Mouse (Mus musculus) right cerebral cortex, postnatal 14 days (tissue): ENCODE measurements around the gene Olfr157.
"Not testable (repeated sequence)": the region's sequence is repeated elsewhere in the genome, so short reads cannot be mapped to it uniquely, and the experiment has no call there.

Experiments
- DNase-seq: peaks from one replicate; pipeline ENCODE4 v3.0.0; 2022

The Olfr157 gene

DNA sequence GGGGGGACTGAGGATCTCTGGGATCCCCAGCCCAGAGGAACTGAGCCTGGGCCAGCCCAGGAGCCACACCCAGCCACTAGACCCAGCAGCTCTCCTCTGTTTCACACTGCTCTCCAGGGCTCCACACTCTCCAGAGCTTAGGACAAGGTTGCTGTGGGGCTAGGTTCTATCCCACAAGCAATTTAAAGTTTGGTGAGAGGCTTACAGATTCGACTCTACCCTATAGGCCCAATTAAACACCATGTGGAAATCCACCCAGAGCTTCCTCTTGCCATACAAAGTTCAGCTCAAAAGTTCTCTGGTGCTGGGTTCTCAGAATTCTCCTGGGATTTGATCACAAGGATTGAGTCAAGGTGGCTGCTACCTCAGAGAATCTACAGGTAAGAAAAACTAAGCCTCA, at the start of gene Olfr157:
Gene Olfr157, minus strand, starts transcription at position 101 of the 400 bp plus-strand sequence.
- no peak for DNase-seq

DNA sequence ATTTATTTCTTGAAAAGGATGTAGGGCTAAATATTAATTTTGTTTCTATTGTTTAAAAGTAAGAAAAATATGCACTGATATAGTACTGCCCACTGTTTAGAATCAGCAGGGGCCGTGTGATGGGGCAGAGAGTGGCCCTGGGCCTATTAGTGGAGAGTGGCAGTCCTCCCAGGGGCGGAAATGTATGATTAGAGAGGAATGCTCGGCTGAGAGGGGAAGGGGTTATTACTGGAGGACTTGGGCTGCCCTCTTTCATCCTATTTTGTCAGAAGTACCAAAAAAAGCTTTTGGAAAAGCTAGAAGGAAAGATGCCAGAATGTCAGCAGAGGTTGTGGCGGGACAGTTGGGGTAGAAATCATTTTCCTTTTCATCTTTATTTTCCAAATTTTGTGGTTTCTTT, 44.2 kb upstream of the Olfr157 start:
- DNase-seq: no peak

DNA sequence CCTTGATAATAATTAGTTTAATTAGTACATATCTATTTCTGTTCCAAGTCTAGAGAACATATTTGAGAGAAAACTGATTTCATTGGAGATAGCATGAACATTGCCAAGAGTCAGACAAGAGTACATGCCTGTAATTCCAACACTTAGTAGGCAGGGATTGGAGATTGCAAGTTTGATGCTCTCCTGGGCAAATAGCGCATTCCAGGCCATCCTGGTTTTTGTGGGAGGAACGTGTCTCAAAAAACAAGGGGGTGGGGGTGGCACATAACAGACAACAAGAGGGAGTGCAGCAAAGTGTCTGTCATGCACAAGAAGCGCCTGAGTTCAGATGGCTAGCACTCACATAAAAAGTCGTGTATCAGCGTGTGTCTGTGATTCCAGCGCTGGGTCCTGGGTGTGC, 39.6 kb upstream of the Olfr157 start:
- DNase-seq: no peak

DNA sequence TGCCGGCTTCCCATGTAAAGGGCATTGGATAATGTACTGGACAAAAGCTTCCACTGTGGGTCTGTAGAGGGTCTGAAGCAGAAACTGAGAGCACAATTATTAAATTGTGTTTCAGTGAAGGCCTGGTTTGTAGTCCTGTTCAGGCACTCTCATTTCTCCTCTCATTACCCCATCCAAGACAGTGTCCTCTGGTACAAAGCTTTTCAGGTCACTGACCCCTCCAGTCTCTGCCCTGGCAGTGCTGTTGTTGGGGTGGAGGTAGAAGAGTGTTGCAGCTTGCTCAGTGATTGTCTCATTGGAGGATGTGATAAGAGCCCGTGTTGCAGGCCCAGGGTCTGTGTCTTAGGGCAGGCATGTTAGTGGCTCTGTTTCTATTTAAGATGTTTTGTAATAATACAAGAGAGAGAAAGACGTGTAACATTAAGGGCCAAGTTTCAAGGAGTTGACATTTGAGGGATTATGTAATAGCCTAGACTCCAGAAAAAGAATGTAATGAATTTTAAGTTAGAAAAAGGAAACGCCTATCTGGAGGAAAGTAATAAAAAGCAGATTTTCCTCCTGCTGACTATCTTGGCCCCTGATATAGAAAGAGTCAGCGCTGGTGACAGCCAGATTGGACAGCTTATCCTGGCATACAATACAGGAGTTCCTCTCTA, 38.2 kb upstream of the Olfr157 start:
- no peak for DNase-seq

DNA sequence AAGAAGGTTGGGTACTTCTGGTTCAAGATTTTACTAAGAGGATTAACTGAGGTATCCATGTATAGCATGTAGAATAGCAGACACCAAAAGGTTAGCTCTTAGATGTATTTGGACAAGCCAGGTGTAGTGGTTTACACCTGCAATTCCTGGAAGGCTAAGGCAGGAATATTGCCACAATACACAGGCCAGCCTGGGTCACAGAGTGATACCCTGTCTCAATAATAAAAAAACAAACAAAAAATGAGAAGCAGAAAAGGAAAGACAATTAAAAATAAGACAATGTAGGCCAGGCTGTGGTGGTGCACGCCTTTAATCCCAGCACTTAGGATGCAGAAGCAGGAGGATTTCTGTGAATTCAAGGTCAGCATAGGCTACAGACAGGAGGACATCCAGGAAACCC, 37.2 kb upstream of the Olfr157 start:
- DNase-seq: no peak

DNA sequence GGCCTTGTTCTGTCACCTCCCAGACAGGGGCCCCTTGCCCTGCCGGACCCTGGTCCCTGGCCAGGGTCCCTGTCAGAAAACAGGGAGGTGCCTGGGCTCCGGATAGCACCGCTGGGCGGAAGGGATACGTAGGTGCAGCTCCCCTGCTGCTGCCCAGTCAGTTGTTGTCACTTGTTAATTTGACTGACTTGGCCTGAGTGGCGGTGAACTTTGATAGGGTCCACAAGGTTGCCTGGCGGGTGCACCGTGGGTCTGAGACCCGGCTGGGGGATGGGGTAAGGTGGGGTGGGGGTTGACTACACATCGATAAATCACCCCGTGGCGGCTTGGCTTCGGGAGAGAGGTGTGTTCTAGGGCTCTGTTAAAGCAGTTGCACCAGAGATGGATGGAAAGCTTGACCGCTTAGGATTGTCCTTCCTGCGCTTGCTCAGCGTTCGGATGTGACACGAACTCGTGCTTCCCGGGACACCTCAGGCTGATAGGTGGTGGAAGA, 36.0 kb upstream of the Olfr157 start:
- peak; percentile 12 for DNase-seq

DNA sequence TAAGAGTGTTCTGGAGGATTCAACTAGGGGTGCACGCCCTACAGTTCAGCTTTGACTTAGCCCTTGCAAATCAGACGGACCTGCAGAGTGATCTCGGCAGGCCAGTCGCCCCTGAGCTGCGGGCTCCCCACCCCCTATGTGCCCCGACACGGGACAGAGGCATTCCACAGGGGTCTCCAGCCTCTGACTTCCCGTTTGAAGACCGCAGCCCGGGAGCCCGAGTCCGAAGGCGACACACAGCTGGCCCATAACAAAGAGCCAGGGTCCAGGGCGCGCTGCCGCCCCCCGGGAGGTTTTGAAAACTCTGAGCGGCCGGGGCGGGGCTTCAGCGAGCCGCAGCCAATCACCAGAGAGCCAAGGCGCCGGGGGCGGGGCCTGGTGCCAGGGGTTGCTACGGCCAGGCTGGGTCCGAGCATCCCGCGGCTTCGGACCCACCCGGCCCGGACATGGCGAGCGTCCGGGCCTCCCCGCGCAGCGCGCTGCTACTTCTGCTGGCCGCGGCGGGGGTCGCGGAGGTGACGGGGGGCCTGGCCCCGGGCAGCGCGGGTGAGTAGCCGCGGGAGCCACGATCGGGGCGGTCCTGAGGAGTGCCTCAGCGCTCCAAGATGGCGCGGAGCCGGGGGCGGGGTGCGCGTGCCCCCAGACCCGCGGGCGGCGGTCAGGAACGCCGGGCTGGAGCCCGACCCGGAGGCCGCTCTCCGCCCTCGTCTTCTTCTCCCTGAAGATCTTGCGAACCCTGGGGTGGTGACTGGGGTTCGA, 35.3 kb upstream of the Olfr157 start, which contains the start of gene Reck:
Gene Reck, plus strand, starts transcription at position 371 of the 759 bp plus-strand sequence.
- DNase-seq: peak; percentile 81

DNA sequence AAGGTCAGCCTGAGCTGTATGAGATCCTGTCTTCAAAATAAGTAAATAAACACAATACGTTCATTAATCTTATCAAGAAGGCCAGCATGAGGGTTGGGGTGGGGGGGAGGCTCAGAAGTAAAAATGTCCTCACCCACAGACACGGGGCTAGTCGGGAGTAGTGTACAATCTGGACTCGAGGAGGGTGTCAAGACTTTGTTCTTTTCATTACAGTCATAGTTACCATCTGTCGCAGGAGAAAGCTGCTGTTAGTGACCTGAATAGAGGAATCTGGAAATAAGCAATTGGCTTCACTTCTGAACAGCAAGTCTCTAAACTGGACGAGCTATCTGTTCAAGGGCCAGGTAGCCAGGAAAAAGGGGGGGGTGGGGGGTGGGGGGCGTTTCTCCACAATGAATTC, 34.5 kb upstream of the Olfr157 start:
- no peak for DNase-seq

DNA sequence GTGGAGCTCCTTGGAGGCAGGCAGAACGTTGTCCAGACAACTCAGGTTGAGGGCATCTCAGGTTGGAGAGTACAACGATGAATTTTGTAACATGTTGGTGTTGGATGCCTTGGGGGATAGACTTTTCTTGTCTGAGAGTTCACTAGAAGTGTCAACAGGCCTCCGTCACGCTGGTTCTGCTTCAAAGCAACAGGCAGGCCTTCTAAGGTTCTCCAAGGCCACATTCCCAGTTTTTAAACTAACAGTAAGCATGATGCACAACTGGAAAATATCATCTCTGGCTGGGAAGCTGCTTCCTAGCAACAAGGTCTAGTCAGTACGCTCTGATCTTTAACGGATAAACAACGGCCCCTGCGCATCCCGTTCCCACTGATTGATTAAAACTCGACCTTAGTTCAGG, 29.8 kb upstream of the Olfr157 start:
- no peak for DNase-seq

DNA sequence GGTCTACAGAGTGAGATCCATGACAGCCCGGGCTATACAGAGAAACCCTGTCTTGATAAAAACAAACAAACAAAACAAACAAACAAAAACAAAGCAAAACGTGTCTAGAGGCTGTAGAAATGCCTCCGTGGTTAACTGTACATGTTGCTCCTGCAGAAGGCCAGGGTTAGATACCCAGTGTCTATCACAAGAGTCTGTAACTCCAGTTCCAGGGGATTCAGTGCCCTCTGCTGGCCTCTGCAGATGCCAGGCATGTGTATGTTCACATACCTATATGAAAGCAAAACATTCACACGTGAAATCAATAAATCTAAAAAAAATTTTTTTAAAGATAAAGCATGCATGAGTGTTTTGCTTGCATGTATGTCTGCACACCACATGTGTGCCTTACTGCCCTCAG, 23.3 kb upstream of the Olfr157 start:
- DNase-seq: no peak

DNA sequence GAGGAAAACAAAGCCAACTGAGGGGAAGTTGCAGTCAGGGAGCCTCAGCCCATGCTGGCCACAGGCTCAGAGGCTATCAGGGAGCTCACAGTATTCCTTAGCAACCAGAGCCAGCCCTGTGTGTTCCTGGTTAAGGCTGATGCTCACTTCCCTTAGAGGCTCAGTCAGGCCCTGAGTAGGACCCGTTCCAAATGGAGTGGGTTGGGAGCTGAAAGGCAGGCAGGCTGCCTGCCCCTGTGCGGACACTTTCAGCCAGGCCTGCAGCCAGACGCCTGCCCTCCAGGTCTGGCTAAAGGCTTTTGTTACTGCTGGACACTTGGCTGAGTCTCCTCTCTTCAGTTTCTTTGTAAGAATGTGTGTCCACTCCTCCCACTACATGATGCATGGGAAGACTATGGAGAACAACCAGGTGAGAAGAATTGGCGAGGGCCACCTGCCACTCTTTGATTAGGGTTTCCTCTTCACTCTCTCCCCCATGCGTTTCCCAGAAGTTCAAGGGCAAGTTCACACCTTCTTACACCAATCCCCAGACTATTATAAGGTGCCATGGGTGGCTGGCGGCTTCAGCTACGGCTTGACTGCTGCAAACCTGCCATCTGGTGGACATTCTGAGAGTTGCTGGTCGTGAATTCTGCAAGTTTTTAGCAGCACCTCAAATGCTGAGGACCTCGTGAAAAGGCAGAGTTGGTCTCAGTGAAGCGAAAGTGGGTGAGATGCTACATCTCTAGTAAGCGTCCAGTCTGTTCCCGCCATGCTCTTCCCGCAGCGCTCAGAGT, 20.9 kb upstream of the Olfr157 start:
- peak; percentile 74 for DNase-seq

DNA sequence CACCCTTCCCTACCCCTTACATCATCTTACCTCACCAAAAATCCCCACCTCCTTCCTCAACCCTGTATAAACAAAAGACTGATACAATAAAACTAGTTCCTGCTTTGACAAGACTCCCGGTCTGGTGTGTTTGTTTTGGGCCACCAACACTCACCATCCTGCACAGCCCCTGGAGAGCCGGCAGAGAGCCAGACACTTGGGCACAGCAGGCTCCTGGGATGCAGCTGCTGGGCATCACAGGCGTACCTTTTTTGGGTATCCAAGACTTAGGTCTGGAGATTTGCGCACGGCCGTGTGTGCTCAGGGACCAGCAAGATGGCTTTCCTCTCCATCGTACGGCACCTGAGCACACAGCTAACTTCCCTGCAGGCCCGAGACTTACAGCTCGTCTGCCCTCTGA, 19.9 kb upstream of the Olfr157 start:
- no peak for DNase-seq

DNA sequence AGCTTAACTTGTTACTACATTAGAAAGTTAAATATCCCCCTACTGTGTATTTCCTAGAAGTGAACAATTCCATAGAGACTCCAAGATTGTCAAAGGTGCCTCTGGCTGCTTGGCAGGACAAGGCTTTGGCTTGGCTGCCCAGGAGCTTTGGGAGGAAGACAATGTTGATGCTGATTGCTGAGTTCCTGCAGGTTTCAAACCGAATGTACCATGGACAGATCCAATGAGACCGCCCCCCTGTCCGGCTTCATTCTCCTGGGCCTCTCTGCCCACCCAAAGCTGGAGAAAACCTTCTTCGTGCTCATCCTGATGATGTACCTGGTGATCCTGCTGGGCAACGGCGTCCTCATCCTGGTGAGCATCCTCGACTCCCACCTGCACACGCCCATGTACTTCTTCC, 14.1 kb upstream of the Olfr157 start:
- DNase-seq: no peak

DNA sequence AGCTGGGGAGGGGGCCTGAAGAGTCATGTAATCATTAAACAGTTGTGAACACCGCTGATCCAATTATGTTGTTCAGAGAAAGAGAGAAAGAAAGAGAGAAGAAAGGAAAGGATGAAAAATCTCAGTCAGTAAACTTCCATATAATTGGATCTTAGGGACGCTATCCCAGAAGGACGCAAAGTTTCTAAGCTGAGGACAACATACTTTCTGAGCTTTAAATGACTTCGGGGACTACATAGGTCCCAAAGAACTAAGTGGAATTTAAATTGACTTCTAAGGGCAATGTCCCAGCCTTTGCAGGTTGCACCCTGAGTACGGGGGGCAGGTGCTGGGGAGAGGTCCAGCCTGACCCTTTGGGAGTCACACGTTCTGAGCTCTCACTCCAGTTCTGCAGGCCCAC, 11.3 kb upstream of the Olfr157 start, which contains the start of gene Olfr155:
Gene Olfr155, plus strand, starts transcription at position 301 of the 400 bp plus-strand sequence.
- DNase-seq: no peak

DNA sequence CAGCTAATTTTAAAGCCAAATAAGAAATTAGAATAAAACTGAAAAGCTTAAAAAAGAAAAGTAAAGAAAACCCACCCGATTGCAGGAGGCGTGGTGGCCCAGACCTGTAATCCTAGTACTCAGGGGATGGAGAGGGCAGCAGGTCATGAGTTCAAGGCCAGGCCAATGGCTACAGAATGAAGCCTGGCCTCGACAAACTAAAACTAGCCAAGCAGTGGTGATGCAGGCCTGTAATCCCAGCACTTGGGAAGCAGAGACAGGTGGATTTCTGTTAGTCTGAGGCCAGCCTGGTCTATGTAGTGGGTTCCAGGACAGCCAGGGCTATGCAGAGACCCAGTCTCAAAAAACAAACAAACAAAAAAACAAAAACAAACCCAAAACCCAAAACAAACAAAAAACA, 1.7 kb downstream of the Olfr157 start:
- DNase-seq: no peak

DNA sequence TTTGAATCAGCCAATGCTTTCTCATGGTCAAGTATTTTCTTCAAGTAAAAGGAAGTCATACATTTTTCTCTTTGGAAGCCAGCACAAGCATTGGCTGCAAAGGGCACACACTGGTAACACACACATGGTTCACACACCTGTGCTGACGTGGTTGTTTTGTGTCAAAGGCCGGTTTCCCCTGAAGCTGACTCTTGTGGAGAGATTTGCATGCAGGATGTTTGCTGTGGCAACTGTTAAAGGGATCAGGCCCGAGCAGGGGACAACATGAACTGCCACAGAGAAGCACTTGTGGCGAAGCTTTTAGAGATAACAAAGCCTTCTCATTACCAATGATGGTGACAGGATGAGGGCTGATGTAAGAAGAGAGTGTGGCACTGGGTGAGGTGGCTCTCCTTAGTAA, 5.3 kb downstream of the Olfr157 start:
- DNase-seq: no peak

DNA sequence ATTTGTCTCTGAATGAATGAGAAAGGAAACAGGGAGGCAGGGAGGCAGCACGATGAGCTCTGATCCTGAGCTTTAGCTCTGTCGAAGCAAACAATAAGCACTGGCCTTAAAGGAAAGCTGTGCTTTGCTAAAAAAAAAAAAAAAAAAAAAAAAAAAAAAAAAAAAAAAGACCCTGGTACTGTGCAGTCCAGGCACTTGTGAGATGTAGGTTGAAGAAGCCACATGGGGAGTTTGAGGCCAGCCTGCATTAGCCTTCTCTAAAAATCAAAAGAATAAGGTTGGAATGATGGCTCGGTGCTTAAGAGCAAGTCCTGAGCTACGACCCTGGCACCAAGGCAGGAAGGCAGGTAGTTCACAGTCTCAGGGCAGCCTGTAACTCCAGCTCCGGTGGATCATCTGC, 6.2 kb downstream of the Olfr157 start:
- no peak for DNase-seq

DNA sequence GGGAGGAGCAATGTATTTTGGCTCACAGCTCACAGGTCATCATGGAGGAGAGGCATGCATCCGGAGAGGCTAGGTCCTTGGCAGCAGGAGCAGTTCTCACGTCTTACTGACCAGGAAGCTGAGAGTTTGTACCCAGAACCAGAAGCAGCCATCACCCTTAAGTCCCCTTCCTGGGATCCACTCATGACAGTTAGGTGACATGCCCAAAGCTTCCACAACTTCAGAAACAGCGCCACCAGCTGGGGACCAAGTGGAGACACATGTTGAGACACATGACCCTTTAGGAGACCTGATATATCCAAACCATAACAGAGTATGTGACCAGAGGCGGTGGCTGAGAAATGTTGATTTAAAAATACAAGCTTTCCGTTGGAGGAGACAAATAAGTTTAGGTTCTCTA, 8.0 kb downstream of the Olfr157 start:
- no peak for DNase-seq

DNA sequence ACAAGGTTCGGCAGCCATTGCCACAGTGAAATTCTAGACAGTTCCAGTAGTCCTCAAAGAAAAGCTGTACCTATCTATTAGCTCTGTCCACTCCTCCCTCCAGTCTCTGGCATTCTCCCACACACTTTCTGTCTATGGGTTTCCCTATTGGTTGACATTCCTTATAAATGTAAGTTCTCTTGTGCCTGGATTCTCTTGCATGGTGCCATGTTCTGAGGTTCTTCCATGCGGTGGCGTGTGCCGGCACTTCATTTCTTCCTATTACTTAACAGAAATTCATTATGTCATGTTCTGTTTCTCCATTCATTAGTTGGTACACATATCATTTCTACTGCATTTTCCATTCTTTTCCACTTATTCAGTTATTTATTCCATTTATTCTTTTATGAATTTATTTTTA, 11.2 kb downstream of the Olfr157 start:
- DNase-seq: no peak

DNA sequence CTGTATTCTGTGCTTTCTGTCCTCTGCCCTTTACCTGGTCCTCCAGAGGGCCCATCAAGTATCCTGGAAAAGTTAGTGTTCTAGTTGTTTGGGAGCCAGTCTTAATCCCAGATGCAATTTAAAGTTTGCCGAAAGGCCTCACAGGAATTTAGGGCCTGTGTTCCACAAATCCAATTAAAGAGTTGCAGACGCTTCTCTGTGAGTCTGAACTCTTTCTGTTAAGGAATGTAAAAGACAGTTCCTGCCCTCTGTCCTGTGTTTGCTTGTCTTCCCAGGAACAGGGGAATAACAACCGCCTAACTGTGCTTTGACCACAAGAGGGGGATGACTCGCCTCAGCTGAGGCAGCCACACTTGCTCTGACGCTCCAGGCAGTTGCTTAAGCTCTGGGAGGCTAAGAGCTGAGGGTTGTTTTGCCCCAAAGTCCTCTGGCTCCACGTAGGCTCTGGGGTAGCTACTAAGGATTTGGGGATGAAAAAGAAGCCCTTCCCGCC, 16.1 kb downstream of the Olfr157 start, which contains the start of gene Olfr156:
Gene Olfr156, minus strand, starts transcription at position 51 of the 493 bp plus-strand sequence.
- peak; percentile 17 for DNase-seq

DNA sequence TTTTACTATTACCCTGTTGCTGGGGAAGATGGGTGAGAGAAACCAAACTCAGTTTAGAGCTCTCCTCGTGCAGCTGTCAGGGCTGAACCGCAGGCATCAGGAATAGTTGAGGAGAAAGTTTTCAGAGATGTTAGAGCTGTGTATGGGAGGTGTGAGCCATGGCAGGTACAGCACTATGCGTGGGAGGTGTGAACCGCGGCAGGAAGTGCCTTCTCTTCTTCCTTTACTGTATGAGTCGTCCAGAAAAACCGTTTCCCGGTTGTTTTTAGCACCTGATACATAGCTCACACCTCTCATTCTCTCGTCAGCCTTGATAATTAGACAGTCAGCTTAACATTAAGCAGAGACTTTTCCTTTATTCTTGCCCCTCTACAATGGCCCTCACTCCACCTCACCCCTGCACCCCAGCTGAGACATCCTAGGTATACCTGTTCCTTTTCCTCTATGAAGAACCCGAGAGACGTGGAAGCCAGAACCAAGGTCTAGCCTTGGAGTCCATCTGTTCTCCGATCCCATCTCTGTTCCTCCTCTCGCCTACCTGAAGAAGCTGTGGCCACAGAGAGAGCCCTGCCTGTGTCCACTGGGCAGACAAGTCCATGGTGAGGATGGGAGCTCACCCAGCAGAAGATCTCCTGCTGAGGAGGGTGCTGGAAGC, 17.0 kb downstream of the Olfr157 start:
- DNase-seq: no peak

DNA sequence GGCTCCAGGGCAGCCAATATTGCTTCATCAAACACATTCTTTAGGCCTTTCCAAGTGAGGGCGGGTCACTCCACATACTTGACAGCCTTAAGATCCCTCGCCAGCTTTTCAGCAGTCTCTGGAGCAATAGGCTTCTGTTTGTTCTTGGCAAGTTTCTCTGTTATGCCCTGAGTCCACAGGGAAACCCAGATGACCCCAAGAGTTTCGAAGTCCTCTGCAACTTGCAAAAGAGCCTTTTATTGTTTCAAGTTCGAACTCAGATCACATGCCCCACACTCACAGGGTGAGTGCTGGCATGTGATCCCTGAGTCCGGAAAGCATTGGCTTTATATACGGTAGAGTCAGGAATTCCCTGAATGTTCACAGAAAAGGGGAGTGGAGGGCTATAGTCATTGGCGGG, 41.1 kb downstream of the Olfr157 start:
- DNase-seq: no peak

DNA sequence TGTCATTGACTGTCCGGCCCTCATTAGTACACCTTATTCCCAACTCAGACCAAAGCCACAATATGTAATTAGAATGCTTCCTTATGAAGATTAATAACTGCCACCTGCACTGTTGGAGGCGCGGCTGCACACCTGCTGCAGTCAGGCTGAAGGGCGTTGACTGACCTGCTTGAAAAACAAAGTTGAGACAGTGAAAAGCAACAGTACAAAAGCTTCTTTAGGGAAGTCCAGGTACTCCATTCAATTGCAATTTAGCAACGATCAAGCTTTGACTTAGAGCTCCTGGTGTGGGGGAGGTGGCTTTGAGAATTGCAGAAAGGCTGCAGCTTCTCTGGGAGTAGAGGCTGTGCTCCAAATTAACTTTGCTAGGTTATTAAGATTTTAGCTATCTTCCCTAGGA, 44.2 kb downstream of the Olfr157 start:
- DNase-seq: not testable (repeated sequence)
